Mouse (Mus musculus) hindbrain, embryonic 14.5 days (tissue): ENCODE measurements around the gene Nfib. TPM values are rescaled to one million over a fixed set of nuclear protein-coding genes. Genes with fewer than 3 reads are reported as not detected.

Source experiments
- ATAC-seq: fragments of 200-750 bp; cut with Nextera tagmentation; 2 replicates; pipeline ENCODE4 v1.8.0; 2017; ENCODE audit warnings: moderate number of reproducible peaks, mild to moderate bottlenecking, moderate TSS enrichment, moderate library complexity; ENCODE audit not compliant: low FRiP score
- DNase-seq: peaks from one replicate; pipeline ENCODE4 v3.0.0-alpha.2; 2015; ENCODE audit warnings: low spot score
- H3K27ac ChIP-seq: fragments of 300-500 bp; sonication (generic); 2 replicates; pipeline ENCODE4 v1.5.1; 2014; ENCODE audit warnings: mild to moderate bottlenecking, moderate library complexity
- H3K27me3 ChIP-seq: fragments of 300-500 bp; sonication (generic); 2 replicates; pipeline ENCODE4 v1.6.1; 2014; ENCODE audit warnings: mild to moderate bottlenecking, low read length, mixed read lengths; ENCODE audit not compliant: control insufficient read depth, insufficient read depth
- H3K36me3 ChIP-seq: fragments of 300-500 bp; sonication (generic); replicated peaks from 2 replicates; pipeline ENCODE4 v1.6.1; 2014; ENCODE audit not compliant: control insufficient read depth, insufficient read depth
- H3K4me1 ChIP-seq: fragments of 300-500 bp; sonication (generic); replicated peaks from 2 replicates; pipeline ENCODE4 v1.6.1; 2014; ENCODE audit warnings: antibody characterized with exemption, low read length, mixed read lengths; ENCODE audit not compliant: control insufficient read depth, insufficient read depth
- H3K4me2 ChIP-seq: fragments of 300-500 bp; sonication (generic); replicated peaks from 2 replicates; pipeline ENCODE4 v1.6.1; 2014; ENCODE audit warnings: mild to moderate bottlenecking, moderate library complexity
- H3K4me3 ChIP-seq: fragments of 300-500 bp; sonication (generic); replicated peaks from 2 replicates; pipeline ENCODE4 v1.5.1; 2014; ENCODE audit warnings: mild to moderate bottlenecking, low read length
- H3K9ac ChIP-seq: fragments of 300-500 bp; sonication (generic); 2 replicates; pipeline ENCODE4 v1.6.1; 2014
- H3K9me3 ChIP-seq: fragments of 300-500 bp; sonication (generic); 2 replicates; pipeline ENCODE4 v1.6.1; 2016; ENCODE audit warnings: low read length; ENCODE audit not compliant: control insufficient read depth
- WGBS: fragments of 180-500 bp; shearing (Covaris S2); extraction: QIAGEN DNeasy Blood & Tissue Kit; methylation state at CpG from one replicate; pipeline ENCODE4 v1.1.7; 2014; 5-methylcytosine and 5-hydroxymethylcytosine counted together
- polyA plus RNA-seq: library from polyadenylated mRNA; unstranded; fragments of >200 nt; fragmentation: Nextera tagmentation; extraction: Ambion mirVana; gene quantifications from 2 replicates; pipeline ENCODE4 v1.2.1, GENCODE M21; 2014

The Nfib gene
- polyA plus RNA-seq, 1 experiment from 2014 or later: 90.8 TPM

GRCm38 (mm10) chr4:82364696-82365385, 340.7 kb downstream of the Nfib start:
- no peak overlapping the region for H3K9ac ChIP-seq
- H3K36me3 ChIP-seq: no peaks in the 10 kb centered on the region
- WGBS: 90% methylated on average over 4 of the region's 4 CpGs
- H3K4me3 ChIP-seq: no peak overlapping the region
- DNase-seq (no peak), ATAC-seq (no peak)
- no peaks in the 10 kb centered on the region for H3K27me3 ChIP-seq
- no peak overlapping the region for H3K27ac ChIP-seq
- no peak overlapping the region for H3K4me2 ChIP-seq
- no peaks in the 10 kb centered on the region for H3K9me3 ChIP-seq
- peaks cover 5% of the 10 kb centered on the region; the same call in 1 of the 2 replicates for H3K4me1 ChIP-seq

- H3K4me2 ChIP-seq: no peak overlapping the region
- ATAC-seq: no peak
- H3K36me3 ChIP-seq: no peaks in the 10 kb centered on the region
- 88% methylated on average over 6 of the region's 6 CpGs for WGBS
- no peaks in the 10 kb centered on the region for H3K27me3 ChIP-seq
- no peak for DNase-seq
- no peak overlapping the region for H3K27ac ChIP-seq
- no peak overlapping the region for H3K4me3 ChIP-seq
- peaks cover 5% of the 10 kb centered on the region; the same call in 1 of the 2 replicates for H3K4me1 ChIP-seq
- H3K9ac ChIP-seq: no peak overlapping the region
- no peaks in the 10 kb centered on the region for H3K9me3 ChIP-seq
Observed at GRCm38 (mm10) chr4:82363951-82364350, 341.6 kb downstream of the Nfib start.

GRCm38 (mm10) chr4:82362294-82362693, 343.3 kb downstream of the Nfib start:
- ATAC-seq (no peak), DNase-seq (no peak)
- Histone ChIP-seq H3K27ac (no peak overlapping the region), H3K36me3 (no peaks in the 10 kb centered on the region), H3K4me2 (no peak overlapping the region), H3K9ac (no peak overlapping the region), H3K27me3 (no peaks in the 10 kb centered on the region), H3K4me3 (no peak overlapping the region), H3K9me3 (no peaks in the 10 kb centered on the region), H3K4me1 (peaks cover 5% of the 10 kb centered on the region; the same call in 1 of the 2 replicates)
- 65% methylated on average over 3 of the region's 3 CpGs for WGBS

- Histone ChIP-seq H3K4me3 (no peak overlapping the region), H3K27me3 (no peaks in the 10 kb centered on the region), H3K9me3 (no peaks in the 10 kb centered on the region), H3K36me3 (no peaks in the 10 kb centered on the region), H3K27ac (no peak overlapping the region), H3K9ac (no peak overlapping the region), H3K4me1 (peaks cover 5% of the 10 kb centered on the region; the same call in 1 of the 2 replicates), H3K4me2 (no peak overlapping the region)
- no peak for DNase-seq
- ATAC-seq: no peak
- WGBS: 52% methylated on average over 4 of the region's 4 CpGs
Observed at GRCm38 (mm10) chr4:82360081-82360511, 345.5 kb downstream of the Nfib start.

GRCm38 (mm10) chr4:82359110-82359509, 346.4 kb downstream of the Nfib start:
- H3K36me3 ChIP-seq: no peaks in the 10 kb centered on the region
- DNase-seq (no peak), ATAC-seq (no peak)
- no peak overlapping the region for H3K9ac ChIP-seq
- peaks cover 5% of the 10 kb centered on the region; the same call in 1 of the 2 replicates for H3K4me1 ChIP-seq
- no peak overlapping the region for H3K4me3 ChIP-seq
- no peak overlapping the region for H3K4me2 ChIP-seq
- 94% methylated on average over 3 of the region's 3 CpGs for WGBS
- no peaks in the 10 kb centered on the region for H3K9me3 ChIP-seq
- no peaks in the 10 kb centered on the region for H3K27me3 ChIP-seq
- no peak overlapping the region for H3K27ac ChIP-seq

- Histone ChIP-seq H3K36me3 (peaks cover 12% of the 10 kb centered on the region; the same call in 1 of the 2 replicates), H3K4me3 (no peak overlapping the region), H3K27me3 (no peaks in the 10 kb centered on the region), H3K4me1 (peaks cover 15% of the 10 kb centered on the region; the same call in 1 of the 2 replicates), H3K4me2 (no peak overlapping the region), H3K27ac (no peak overlapping the region), H3K9ac (no peak overlapping the region), H3K9me3 (no peaks in the 10 kb centered on the region)
- no peak for DNase-seq
- WGBS: 100% methylated on average over 1 of the region's 1 CpGs
- no peak for ATAC-seq
Observed at GRCm38 (mm10) chr4:82349006-82349405, 356.5 kb downstream of the Nfib start.

GRCm38 (mm10) chr4:82344787-82345186, 360.8 kb downstream of the Nfib start:
- peaks cover 25% of the 10 kb centered on the region for H3K4me1 ChIP-seq
- peak; percentile 88 for ATAC-seq
- H3K4me2 ChIP-seq: no peak overlapping the region

GRCm38 (mm10) chr4:82344224-82344623, 361.3 kb downstream of the Nfib start:
- Histone ChIP-seq H3K4me1 (peaks cover 25% of the 10 kb centered on the region), H3K9ac (no peak overlapping the region), H3K4me2 (no peak overlapping the region), H3K36me3 (peaks cover 7% of the 10 kb centered on the region; the same call in 1 of the 2 replicates), H3K27me3 (no peaks in the 10 kb centered on the region), H3K4me3 (no peak overlapping the region), H3K27ac (peak overlapping the region; percentile 54), H3K9me3 (no peaks in the 10 kb centered on the region)
- ATAC-seq (no peak), DNase-seq (no peak)
- WGBS: 57% methylated on average over 6 of the region's 6 CpGs

More at GRCm38 (mm10) chr4:82344787-82345186, 360.8 kb downstream of the Nfib start:
- H3K27ac ChIP-seq: peak overlapping the region; percentile 54; the same call in 1 of the 2 replicates
- peak; percentile 72 for DNase-seq
- no peaks in the 10 kb centered on the region for H3K27me3 ChIP-seq
- 3% methylated on average over 4 of the region's 4 CpGs for WGBS
- peaks cover 7% of the 10 kb centered on the region; the same call in 1 of the 2 replicates for H3K36me3 ChIP-seq
- H3K4me3 ChIP-seq: no peak overlapping the region
- H3K9ac ChIP-seq: no peak overlapping the region
- no peaks in the 10 kb centered on the region for H3K9me3 ChIP-seq

GRCm38 (mm10) chr4:82338930-82339329, 366.6 kb downstream of the Nfib start:
- peaks cover 12% of the 10 kb centered on the region; the same call in 1 of the 2 replicates for H3K4me1 ChIP-seq
- H3K27ac ChIP-seq: no peak overlapping the region
- H3K4me2 ChIP-seq: no peak overlapping the region
- H3K9me3 ChIP-seq: no peaks in the 10 kb centered on the region
- no peak overlapping the region for H3K9ac ChIP-seq
- H3K27me3 ChIP-seq: no peaks in the 10 kb centered on the region
- no peak overlapping the region for H3K4me3 ChIP-seq
- DNase-seq (no peak), ATAC-seq (no peak)
- 89% methylated on average over 6 of the region's 6 CpGs for WGBS
- no peaks in the 10 kb centered on the region for H3K36me3 ChIP-seq
